Mouse (Mus musculus) splenic B cell, adult 2 months (primary cell): Measurements from ENCODE around the gene Zfp583.
"Not testable (repeated sequence)": the region's sequence is repeated elsewhere in the genome, so short reads cannot be mapped to it uniquely, and the experiment has no call there.

Experiments used
- DNase-seq: peaks from one replicate; pipeline ENCODE4 v3.0.0-alpha.2; 2011; ENCODE audit warnings: low read depth, low spot score
- H3K27me3 ChIP-seq: 2 replicates; pipeline ENCODE4 v1.6.1; 2012; ENCODE audit warnings: mild to moderate bottlenecking, low read length, moderate library complexity, mixed read lengths; ENCODE audit not compliant: control insufficient read depth, poor library complexity, insufficient read depth, severe bottlenecking
- H3K36me3 ChIP-seq: 2 replicates; pipeline ENCODE4 v1.6.1; 2012; ENCODE audit warnings: mild to moderate bottlenecking, low read length, moderate library complexity, mixed read lengths; ENCODE audit not compliant: control insufficient read depth, poor library complexity, insufficient read depth, severe bottlenecking

The Zfp583 gene

DNA sequence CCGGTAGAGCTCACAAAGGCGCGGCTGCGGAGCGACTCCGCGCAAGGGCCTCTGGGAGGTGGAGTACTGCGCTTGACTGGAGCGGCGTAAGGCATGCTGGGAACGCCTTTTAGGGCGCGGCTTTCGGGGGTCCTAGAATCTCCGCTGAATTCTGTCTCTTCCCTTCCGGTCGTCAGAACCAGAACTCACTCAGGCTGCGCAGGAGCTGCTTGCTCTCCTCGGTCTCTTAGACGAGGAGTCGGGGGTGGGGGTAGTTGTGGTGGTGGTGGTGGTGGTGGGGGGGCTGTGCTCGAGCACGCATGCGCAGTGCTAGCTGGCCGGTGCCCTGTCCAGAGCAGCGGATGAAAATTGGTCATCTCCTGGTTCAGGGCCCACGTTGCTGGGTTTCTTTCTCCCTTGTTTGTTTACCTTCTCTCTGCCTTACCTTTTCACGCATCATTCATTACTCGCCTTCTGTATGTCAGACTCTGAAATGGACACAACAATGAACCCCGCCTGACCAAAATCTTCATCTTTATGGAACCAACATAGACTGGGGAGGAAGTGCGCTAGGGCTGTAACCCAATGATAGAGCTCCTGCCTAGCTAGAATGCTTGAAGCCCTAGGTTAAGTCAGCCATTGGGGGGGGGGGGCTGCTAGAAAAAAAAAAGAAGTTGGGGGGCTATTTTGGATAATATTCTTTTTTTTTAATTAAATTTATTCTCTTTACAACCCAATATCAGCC is at the start of gene Zfp583:
Gene Zfp583 (minus strand): TSS at position 53 of the 724 bp plus-strand sequence.
- DNase-seq, result peak; percentile 78
- Histone ChIP-seq H3K27me3 (no peaks in the 10 kb centered on the region), H3K36me3 (no peaks in the 10 kb centered on the region)

GRCm38 (mm10) chr7:6378441-6378840 is 47.4 kb upstream of the Zfp583 start:
- DNase-seq, result no peak
- Histone ChIP-seq H3K27me3 (no peaks in the 10 kb centered on the region; the same call in 1 of the 2 replicates), H3K36me3 (no peaks in the 10 kb centered on the region)

GRCm38 (mm10) chr7:6372993-6373392 is 41.9 kb upstream of the Zfp583 start:
- DNase-seq, result no peak
- no peaks in the 10 kb centered on the region; the same call in 1 of the 2 replicates for H3K27me3 ChIP-seq
- H3K36me3 ChIP-seq, result no peaks in the 10 kb centered on the region

DNA sequence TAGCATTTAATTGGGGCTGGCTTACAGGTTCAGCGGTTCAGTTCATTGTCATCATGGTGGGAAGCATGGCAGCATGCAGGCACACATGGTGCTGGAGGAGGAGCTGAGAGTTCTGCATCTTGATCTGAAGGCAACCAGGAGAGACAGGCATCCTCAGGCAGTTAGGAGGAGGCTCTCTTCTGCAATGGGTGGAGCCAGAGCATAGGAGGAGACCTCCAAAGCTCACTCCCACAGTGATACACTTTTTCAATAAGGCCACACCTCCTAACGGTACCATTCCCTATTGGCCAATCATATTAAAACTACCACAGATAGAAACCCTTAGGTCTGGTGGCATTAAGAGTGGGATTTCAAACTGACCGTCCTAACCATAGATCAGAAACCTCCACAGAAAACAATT is 38.4 kb upstream of the Zfp583 start:
- DNase-seq, result no peak
- H3K36me3 ChIP-seq, result no peaks in the 10 kb centered on the region
- no peaks in the 10 kb centered on the region for H3K27me3 ChIP-seq

DNA sequence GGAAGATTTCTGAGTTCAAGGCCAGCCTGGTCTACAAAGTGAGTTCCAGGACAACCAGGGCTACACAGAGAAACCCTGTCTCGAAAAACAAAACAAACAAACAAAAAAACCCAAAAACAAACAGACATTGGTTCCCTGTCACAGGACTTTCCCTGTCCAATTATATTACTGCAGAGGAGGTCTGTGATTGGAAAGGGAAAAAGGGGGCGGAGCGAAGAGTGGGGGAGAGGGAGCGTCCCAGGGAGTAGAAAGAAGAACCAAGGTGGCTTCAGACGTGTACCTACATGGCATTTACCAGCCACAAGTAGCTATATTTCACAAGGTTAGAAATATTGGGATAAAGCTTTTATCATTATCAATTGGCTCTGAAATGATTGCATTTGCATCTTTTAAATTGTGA is 37.1 kb upstream of the Zfp583 start:
- H3K36me3 ChIP-seq, DNase-seq, H3K27me3 ChIP-seq: not testable (repeated sequence)

DNA sequence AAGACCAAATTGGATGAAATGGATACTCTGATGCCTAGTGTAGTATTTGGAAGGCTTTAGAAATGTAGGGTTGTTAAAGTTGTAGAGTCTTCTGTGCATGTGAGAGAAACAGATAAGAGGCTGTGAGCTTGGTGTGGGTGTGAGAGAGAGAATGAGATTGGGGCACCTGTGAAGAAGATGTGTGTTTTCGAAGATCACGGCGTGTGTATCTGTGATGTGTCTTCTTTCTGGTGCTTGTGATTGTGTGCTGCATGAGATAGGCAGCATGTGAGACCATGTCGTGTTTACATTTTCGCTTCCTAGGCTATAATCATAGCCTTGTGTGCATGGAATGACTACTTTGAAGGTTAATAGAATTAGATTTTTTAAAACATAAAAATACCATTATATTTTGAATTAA is 36.1 kb upstream of the Zfp583 start:
- Histone ChIP-seq H3K27me3 (no peaks in the 10 kb centered on the region), H3K36me3 (no peaks in the 10 kb centered on the region)
- DNase-seq, result no peak

GRCm38 (mm10) chr7:6364761-6365160 is 33.7 kb upstream of the Zfp583 start:
- Histone ChIP-seq H3K36me3 (no peaks in the 10 kb centered on the region), H3K27me3 (no peaks in the 10 kb centered on the region)
- DNase-seq, result peak; percentile 15

- Histone ChIP-seq H3K27me3 (no peaks in the 10 kb centered on the region), H3K36me3 (no peaks in the 10 kb centered on the region)
- peak; percentile 95 for DNase-seq
Observed at GRCm38 (mm10) chr7:6363047-6363488, 32.0 kb upstream of the Zfp583 start, which contains the start of gene Zfp78. Zfp78 (plus strand) TSS chr7:6363280.

DNA sequence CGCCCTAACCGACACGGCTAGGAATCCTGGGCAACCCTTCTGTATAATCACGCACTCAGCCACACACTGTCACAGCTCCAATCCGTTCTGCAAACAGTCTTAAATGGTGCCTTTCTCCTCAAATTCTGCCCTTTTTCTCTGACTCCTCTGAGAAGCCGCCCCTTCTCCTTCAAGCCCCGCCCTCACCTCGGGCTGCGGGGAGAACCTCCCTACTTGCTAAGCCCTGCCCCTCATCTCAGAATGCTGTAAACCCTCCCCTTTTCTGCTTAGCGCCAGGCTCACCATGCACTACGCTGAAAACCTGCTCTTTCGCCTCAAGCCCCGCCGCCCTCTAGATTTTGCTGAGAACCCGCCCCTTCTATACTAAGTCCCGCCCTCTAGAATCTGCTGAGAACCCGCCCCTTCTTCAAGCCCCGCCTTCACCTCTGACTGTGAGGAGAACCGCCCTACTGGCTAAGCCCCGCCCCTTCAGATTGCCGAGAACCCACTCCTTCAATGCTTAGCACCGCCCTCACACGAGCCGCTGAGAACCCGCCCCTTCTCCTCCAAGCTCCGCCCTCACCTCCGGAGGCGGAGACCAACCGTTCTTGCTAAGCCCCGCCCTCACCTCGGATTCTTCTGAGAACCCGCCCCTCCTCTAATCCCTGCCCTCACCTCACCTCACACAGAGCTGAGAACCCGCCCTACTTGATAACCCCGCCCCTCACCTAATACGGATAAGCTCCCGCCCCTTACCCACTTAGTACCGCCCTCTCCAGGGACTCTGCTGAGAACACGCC is 31.4 kb upstream of the Zfp583 start:
- H3K36me3 ChIP-seq, result no peaks in the 10 kb centered on the region
- DNase-seq, result peak; percentile 100
- no peaks in the 10 kb centered on the region for H3K27me3 ChIP-seq

GRCm38 (mm10) chr7:6361756-6362155 is 30.7 kb upstream of the Zfp583 start:
- H3K36me3 ChIP-seq, result no peaks in the 10 kb centered on the region

DNA sequence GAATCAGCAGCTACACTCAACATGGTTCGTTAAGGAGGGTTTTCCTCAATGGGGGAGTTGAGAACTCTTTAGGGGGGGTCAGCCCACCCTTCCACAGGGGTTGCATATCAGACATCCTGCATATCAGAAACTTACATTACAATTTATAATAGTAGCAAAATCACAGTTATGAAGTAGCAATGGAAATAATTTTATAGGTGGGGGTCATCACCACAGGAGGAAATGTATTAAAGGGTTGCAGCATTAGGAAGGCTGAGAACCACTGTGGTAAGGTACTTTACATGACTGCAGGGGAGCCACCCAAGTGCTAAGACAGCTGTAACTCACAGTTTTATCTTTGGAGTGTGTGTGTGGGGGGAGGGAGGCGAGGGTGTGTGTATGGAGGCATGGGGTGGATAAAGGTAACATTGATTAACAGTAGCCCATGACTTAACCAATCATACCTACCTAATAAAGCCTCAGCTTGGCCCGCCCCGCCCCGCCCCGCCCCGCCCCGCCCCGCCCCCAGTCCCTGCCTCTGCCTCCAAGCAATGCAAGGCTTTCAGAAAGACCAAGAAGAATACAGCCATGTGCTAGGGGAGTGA is 29.5 kb upstream of the Zfp583 start:
- Histone ChIP-seq H3K36me3 (no peaks in the 10 kb centered on the region), H3K27me3 (no peaks in the 10 kb centered on the region)
- no peak for DNase-seq

More at GRCm38 (mm10) chr7:6361756-6362155, 30.7 kb upstream of the Zfp583 start:
- H3K27me3 ChIP-seq, result no peaks in the 10 kb centered on the region
- DNase-seq, result no peak

GRCm38 (mm10) chr7:6358937-6359590 is 28.0 kb upstream of the Zfp583 start:
- Histone ChIP-seq H3K36me3 (no peaks in the 10 kb centered on the region), H3K27me3 (no peaks in the 10 kb centered on the region)
- peak; percentile 82 for DNase-seq

GRCm38 (mm10) chr7:6358121-6358520 is 27.0 kb upstream of the Zfp583 start:
- DNase-seq, result no peak
- no peaks in the 10 kb centered on the region for H3K27me3 ChIP-seq

DNA sequence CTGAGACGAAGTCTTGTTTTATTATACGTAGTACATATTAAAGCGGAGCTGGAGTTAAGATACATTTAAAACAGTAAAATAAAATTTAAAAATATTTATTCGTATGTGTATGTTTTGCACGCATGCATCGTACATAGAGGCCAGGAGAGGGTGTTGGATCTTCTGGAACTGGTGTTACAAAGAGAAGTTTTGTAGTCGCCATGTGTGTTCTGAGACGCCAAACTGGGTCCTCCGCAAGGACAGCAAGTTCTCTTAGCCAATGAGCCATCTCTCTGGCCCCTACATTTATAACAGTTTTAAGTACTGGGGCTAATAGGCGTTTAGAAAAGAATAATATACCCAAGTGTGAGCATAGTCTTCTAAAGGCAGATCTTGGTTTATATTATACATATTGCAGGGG is 13.0 kb upstream of the Zfp583 start:
- no peak for DNase-seq
- H3K36me3 ChIP-seq, result no peaks in the 10 kb centered on the region

More at GRCm38 (mm10) chr7:6358121-6358520, 27.0 kb upstream of the Zfp583 start:
- no peaks in the 10 kb centered on the region for H3K36me3 ChIP-seq

More for the DNA sequence above, 13.0 kb upstream of the Zfp583 start:
- H3K27me3 ChIP-seq, result no peaks in the 10 kb centered on the region
